Mouse (Mus musculus): Measurements from ENCODE around the gene Lrrc71.

DNA sequence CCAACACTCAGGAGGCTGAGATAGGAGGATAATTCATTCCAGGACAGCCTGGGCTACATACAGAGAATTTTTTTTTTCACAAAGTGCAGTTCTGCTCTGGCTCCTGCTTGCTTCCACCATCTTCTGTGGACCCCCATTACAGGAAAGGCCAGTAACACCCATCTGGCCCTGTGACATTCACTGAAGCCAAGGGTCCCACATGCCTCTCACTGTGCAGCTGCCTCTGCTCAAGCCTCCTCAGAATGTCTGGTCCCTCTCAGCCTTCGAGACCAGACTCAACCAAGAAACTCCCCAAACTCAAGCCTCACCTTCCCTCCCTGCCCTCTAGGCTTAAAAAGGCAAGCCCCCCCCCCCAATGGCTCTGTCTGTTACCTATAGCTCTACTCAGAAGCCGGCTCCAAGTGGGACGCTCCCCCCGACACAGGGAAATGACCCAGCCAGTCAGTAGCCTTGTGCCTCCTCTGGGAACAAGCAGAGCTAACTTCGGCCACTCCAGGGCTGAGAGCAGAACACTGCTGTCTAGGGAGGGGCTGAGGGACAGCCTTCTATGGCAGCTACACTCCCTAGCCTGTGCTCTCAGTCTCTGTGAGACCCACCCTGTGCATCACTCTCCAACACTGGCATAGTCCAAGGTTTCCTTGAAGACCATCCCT, 17.3 kb upstream of the Lrrc71 start:
- TF ChIP-seq GATA1 (IDR thresholded peaks at IDR 0.05; ENCODE audit: borderline replicate concordance, low read length) (no peak), FLI1 (IDR thresholded peaks at IDR 0.05; ENCODE audit: low read length) (no peak)
